Mouse (Mus musculus) retina, postnatal 1 day (tissue): ENCODE measurements at regions not wholly inside any gene's neighbourhood (a gene's known extent, or its start where the extent isn't known, plus 50 kb on each side); places are given as distances from the start of the nearest gene placed in this dataset.

Experiments used
- DNase-seq: peaks from one replicate; pipeline ENCODE4 v3.0.0-alpha.2; 2012

- DNase-seq = peak; percentile 6
Measured at GRCm38 (mm10) chr1:66099562-66100444, 75.3 kb upstream of the Map2 start.

- DNase-seq = no peak
Measured at GRCm38 (mm10) chr1:66101419-66101818, 73.7 kb upstream of the Map2 start.

GRCm38 (mm10) chr1:66104493-66104892, 70.6 kb upstream of the Map2 start:
- peak; percentile 41 for DNase-seq

- no peak for DNase-seq
Measured at GRCm38 (mm10) chr1:66105206-66105605, 69.9 kb upstream of the Map2 start.

- DNase-seq = peak; percentile 35
Measured at GRCm38 (mm10) chr1:66108051-66108450, 67.0 kb upstream of the Map2 start.

- no peak for DNase-seq
Measured at GRCm38 (mm10) chr1:66113916-66114315, 61.2 kb upstream of the Map2 start.

- DNase-seq = peak; percentile 60
Measured at GRCm38 (mm10) chr1:66115330-66115729, 59.7 kb upstream of the Map2 start.
